Mouse (Mus musculus): Measurements from ENCODE around the gene Apol10a.
A peak's percentile ranks its signal among the peaks of the same experiment; 100 is the strongest.
"Not testable (repeated sequence)": the region's sequence is repeated elsewhere in the genome, so short reads cannot be mapped to it uniquely, and the experiment has no call there.

Gene Apol10a

DNA sequence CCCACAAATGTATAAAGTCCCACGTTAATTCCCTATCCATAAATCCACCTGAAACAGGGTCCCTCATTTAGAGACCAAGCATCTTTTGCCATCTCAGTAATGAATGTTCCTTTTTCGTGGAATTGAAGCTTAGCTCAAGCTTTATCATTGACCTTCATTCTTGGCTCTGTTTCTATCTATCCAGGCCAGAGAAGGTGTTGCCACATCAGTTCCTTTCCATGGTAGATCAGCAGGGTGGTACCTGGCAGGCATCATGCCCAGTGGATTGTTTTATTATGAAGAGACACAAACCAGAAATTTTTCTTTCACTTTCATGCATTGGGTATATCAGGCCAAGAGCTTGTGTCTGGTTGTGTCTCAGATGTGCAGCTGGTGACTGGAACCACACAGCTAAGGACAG is at the start of gene Apol10a:
TSS of gene Apol10a (plus strand) at position 355 of the 400 bp plus-strand sequence.
- not testable (repeated sequence) for DNase-seq

DNA sequence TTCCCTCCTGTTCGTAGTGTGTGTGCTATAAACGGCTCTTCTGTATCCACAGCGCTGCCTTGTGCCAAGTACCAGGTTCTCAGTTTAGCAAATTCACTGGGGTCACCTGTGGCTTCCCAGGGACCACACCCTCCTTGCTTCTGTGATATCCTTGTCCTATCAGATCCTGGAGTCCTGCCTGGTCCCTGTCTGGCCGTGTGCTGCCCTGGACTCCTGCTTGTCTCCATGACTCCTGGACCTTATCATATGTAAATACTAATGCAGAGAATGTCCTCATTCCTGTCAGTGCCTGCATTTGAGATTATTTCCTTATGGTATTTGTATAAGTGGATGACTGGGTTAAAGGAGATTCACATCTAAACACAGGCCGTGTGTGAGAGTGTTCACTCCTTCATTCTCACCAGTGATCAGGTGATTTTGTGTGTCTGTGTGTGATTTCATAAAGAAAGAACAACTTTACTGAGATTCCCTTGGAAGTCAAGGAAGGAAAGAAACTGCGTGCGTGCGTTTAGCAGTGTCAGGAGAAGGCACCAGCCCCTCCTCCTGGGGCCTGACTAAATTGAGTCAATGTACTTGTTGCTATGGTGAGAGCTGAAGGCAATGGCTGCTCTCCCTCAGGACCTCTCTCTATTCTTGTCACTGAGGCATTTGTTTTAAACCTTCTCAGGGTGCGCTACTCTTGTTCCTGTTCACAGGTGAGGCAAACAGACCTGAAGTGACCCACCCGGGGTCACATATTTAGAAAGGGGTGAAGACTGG is 48.0 kb upstream of the Apol10a start:
- DNase-seq = not testable (repeated sequence)

DNA sequence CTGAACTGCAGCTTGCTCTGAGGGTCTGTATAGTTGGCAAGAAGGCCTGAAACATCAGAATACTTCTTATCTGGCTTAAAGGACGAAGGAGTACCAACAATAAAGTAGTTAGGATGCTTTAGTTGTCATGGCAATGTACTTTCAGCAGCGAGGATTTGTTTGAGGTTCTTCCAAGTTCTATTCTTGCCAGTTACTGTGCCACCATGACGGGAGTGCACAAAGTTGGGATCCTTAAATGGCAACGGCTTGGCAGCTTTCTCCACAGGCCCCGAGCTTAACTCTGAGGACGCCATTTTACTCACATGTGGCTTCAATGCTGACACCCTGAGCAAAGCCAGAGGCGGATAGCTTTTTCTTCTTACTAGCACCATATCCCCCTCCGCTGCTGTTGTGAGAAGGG is 32.1 kb upstream of the Apol10a start:
- DNase-seq = not testable (repeated sequence)

- not testable (repeated sequence) for DNase-seq
Observed at GRCm38 (mm10) chr15:77445668-77446067, 31.2 kb upstream of the Apol10a start.

- DNase-seq = not testable (repeated sequence)
Observed at GRCm38 (mm10) chr15:77447392-77447791, 29.5 kb upstream of the Apol10a start, which contains the start of gene Apol7b. TSS of gene Apol7b (minus strand) at chr15:77447492.

DNA sequence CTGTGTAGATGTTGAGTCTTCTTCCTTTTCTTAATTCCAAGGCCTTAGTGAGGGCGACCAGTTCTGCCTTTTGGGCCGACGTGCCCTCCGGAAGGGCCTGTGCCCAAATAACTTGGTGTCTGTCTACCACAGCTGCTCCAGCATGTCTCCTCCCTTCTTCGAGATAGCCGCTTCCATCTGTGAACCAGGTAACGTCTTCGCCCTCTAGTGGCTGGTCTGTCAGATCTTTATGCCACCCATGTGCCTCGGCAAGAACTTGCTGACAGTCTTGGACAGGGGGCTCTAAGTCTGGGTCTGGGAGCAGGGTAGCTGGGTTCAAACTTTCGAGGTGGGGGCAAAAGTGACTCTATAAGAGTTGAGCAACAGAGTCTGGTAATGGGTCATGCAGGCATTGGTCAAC is 26.9 kb upstream of the Apol10a start:
- not testable (repeated sequence) for DNase-seq

GRCm38 (mm10) chr15:77474699-77475390 is 2.0 kb upstream of the Apol10a start:
- not testable (repeated sequence) for DNase-seq

- peak; percentile 26 for DNase-seq
Observed at GRCm38 (mm10) chr15:77482140-77482794, 5.4 kb downstream of the Apol10a start.

DNA sequence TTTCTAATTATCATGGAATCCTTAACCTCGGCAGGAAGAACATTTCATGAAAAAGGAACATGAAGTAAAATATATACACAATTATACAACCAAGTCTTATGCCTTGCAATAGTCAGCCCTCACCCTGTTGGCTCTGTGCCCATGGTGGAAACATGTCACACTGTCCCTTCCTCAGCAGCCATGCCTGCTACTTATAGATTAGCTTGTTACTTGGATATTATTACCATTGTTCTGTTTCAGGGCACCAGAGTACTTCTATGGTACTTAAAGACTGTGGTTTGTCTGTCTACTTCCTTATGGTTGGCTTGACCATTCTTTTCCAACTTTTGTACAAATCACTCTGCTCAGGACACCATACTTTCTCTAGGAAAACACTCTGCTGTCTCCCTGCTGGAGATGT is 16.3 kb downstream of the Apol10a start:
- DNase-seq = not testable (repeated sequence)

DNA sequence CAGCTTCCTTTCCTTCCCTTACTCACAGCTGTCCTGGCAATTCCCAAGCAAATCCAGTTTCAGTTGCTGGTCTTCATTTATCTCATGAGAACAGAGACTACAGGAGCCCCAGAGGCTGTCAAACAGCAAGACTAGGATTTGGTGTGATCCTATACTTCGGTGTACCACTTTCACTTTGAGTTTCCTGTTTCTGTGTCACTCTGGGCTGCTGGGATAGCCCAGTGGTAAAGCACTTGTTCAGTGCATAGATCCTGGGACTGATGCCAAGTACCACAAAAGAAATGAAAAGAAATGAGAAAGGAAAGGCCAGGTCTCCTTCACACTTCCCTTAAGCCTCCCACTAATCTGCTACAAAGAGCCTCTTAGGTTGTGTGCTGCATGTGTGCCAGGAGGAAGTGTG is 17.8 kb downstream of the Apol10a start:
- not testable (repeated sequence) for DNase-seq

DNA sequence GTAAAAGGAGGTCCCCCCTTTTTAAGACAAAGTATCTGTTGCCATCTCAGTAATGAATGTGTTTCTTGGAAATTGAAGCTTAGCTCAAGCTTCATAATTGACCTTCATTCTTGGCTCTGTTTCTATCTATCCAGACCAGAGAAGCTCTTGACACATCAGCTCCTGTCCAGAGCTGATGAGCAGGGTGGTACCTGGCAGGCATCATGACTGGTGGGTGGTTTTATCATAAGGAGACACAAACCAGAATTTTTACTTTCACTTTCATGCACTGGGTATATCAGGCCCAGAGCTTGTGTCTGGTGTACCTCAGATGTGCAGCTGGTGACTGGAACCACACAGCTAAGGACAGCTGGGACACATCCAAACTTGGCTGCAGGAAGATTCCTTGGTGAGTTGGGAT is 31.1 kb downstream of the Apol10a start, which contains the start of gene Apol11a:
TSS of gene Apol11a (plus strand) at position 306 of the 400 bp plus-strand sequence.
- not testable (repeated sequence) for DNase-seq

- peak; percentile 16 for DNase-seq
Observed at GRCm38 (mm10) chr15:77520596-77520995, 43.7 kb downstream of the Apol10a start.

- DNase-seq = peak; percentile 53
Observed at GRCm38 (mm10) chr15:77523186-77523843, 46.5 kb downstream of the Apol10a start.

DNA sequence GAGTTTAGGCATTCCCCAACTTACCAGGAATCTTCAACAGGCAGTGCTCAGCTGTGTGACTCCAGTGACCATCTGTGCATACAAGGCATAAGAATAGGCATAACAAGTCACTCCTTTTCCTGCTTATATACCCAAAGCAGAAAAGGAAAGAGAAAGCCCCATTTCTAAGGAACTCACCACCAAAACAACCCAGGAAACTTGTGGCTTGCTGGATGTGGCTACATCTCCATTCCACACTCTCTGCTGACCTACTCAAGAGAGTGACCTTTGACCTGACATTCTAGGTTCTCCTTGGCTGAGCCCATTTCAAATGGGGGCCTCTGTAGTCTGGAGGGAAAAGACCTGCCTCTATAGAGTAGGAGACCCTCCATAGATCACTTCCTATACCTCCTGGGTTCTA is 56.4 kb downstream of the Apol10a start, which contains the start of gene Apol7c:
TSS of gene Apol7c (minus strand) at position 101 of the 400 bp plus-strand sequence.
- DNase-seq = no peak

DNA sequence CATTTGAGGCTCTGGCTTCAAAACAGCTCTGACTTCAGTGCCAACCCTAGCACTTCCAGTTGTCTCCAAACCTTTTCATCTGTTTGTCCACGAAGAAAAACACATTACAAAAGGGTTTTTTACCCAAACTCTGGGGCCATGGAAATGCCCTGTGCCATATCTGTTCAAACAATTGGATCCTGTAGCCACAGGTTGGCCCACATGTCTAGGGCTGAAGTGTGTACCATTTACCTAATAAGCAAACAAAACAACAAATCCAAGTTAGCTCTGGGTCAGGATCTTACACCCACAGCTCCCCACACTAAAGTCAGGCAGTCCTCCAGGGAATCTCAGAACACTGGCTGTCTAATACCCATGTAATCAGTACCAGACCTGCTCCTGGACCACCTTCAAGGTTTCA is 62.4 kb downstream of the Apol10a start:
- DNase-seq = not testable (repeated sequence)

Measured in kidney, adult 11 months (tissue).